Mouse (Mus musculus) WW6 (cell line): ENCODE measurements around the gene Btbd9.

ENCODE experiments used
- DNase-seq: peaks from one replicate; pipeline ENCODE4 v3.0.0-alpha.2; 2013; ENCODE audit warnings: low read depth, low spot score

Btbd9 gene

DNA sequence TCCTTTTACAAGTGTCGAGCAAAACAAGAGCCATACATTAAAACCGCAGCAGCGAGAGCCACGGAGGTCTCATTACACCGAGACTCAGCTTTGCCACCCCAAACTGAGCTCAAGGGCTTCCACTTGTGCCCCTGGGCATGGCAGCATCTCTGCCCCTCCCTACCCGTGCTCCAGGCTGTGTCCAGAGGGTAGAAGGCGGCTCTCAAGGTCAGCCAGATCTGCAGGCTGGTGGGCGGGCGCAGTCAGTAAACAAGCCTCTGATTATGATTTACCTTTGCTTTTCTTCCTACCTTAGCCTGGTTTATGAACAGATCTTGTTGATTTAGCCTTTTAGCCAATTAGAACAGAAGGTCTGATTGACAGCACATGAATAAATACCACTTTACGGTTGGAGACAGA is 331.0 kb downstream of the Btbd9 start:
- DNase-seq, result no peak

DNA sequence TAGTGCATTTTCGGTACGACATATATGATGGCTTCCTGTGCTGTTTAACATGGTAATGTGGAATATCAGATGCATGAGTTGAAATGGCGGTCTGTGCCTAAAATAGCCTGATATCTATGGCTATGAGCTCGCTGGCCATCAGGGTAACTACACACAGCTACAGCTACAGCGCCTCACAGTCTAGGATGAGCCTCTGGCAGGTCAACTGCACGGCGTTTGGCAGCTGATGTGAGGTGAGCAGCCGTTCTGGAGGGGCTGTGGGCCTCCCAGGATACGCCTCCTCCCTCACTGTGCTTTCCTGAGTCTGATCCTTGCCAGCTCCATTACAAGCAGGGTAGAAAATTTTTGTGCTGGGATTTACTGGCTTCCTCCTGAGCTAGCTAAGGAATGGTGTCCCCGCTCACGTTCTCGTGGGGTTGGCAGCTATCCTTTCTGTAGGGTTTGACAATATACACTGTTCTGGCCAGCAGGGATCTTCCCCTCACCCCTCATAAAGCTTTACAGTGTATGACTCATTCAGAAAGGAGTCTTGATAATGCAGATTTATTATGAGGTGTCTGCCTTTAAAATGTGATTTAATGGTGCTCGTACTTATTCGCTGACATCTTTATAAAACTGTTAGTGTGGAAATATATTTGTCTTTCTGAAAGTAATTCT is 331.5 kb downstream of the Btbd9 start:
- no peak for DNase-seq

DNA sequence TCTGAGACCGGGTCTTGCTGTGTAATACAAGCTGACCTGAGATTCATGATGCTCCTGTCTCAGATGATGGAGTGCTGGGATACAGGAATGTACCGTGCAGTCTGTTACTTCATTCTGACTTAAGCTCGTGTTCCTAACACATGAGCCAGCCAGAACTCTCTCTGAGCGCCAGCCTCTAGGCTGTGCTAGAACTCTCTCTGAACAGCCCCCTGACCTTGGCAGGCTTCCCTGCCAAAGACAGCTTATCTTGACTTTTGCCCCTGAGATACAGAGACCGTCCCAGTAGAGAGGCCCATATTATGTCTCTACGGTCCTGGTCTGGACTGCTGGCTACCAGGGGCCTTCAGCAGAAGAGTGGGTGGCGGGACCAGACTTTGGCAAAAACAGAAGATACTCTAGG is 332.7 kb downstream of the Btbd9 start:
- no peak for DNase-seq

- DNase-seq, result no peak
Observed at GRCm38 (mm10) chr17:30242647-30243046, 333.6 kb downstream of the Btbd9 start.

- no peak for DNase-seq
Observed at GRCm38 (mm10) chr17:30241720-30242322, 334.5 kb downstream of the Btbd9 start.

GRCm38 (mm10) chr17:30241061-30241460 is 335.2 kb downstream of the Btbd9 start:
- no peak for DNase-seq

DNA sequence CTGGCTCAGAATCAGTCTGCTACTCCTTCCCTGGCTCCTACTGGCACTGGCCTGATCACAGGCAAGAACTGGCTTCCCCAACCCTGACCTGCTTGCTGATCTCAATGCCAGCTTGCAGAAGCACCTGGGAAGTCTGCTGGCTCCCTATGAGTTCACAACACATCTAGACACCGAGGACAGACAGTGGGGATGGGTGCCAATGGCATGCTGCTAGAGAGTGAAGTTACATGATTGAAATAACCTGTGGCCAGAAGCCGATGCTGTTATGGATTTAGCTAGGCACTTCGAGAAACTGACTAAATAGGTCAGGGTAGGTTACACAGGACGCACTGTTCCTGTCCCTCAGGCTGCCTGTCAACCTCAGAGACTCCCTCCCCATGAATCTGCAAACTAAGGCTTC is 335.6 kb downstream of the Btbd9 start:
- no peak for DNase-seq

GRCm38 (mm10) chr17:30239458-30239857 is 336.8 kb downstream of the Btbd9 start:
- DNase-seq, result no peak

DNA sequence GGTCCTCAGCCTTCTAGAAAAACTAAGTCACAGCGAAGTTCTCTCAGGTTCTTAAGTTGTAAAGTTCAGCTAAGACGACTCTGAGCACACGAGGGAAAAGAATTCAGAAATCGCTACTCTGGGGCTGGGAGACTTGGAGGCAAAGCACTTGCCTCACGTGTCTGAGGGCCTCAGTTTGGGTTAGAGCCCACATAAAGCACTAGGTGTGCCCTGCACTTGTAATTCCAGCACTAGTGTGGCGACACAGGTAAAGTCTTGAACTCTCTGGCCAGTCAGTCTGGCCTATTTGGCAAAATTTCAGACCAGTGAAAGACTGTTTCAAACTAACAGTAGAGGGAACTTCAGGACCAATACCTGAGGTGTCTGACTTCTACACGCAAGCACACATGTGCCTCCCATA is 338.7 kb downstream of the Btbd9 start:
- DNase-seq, result no peak

DNA sequence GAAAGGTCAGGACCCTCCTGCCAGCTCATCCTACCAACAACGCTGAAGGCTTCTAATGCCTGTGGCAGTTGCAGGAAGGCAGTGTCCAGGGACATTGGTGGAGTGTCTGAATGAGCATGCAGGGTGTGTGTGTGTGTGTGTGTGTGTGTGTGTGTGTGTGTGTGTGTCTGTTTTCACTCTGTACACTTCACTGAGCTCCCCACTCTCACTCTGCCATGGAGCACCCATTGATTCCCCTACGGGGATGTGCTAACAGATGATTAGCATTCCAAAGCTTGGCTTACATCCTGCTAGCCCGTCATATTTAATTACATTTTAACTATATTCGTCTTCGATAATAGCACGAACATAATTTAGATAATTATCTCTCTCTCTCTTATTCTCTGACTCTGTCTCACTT is 339.7 kb downstream of the Btbd9 start:
- no peak for DNase-seq

DNA sequence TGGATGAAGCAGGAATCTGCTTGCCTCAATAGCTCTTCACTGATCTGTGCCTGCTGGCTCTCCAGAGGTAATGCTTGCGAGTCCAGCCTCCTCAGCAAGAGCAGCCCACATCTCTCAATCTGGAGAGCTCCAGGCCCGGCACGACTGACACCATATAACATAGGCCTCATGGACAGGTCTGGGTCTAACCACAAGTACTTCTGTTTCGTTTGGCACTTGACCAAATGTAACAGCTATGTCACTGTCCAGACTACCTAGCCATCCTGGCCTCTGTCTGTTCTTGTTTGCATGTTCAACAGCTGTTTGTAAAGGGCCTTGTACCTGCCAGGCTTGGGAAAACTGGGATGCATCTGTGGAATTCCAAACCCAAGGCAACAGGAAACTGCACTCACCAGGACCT is 340.9 kb downstream of the Btbd9 start:
- DNase-seq, result no peak

DNA sequence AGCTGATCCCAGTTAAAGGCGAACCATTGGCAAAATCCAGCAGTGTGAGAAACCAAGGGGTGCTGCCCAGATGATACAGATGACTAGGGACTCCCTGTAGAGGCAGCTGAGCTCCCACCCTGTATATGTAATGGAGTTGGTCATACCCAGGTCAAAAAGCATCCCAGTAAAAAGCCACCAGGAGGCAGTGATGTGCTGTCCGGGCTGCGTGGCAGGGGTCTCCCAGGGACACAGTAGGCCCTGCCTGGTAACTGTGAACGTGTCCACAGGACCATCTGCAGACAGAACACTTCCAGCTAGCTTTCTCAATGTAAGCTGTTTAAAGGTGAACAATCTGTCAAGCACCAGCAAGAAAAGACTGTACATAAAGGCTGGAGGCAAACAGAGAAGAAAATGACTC is 343.6 kb downstream of the Btbd9 start:
- DNase-seq, result no peak

GRCm38 (mm10) chr17:30231483-30231882 is 344.8 kb downstream of the Btbd9 start:
- no peak for DNase-seq

GRCm38 (mm10) chr17:30230428-30230827 is 345.9 kb downstream of the Btbd9 start:
- DNase-seq, result no peak

DNA sequence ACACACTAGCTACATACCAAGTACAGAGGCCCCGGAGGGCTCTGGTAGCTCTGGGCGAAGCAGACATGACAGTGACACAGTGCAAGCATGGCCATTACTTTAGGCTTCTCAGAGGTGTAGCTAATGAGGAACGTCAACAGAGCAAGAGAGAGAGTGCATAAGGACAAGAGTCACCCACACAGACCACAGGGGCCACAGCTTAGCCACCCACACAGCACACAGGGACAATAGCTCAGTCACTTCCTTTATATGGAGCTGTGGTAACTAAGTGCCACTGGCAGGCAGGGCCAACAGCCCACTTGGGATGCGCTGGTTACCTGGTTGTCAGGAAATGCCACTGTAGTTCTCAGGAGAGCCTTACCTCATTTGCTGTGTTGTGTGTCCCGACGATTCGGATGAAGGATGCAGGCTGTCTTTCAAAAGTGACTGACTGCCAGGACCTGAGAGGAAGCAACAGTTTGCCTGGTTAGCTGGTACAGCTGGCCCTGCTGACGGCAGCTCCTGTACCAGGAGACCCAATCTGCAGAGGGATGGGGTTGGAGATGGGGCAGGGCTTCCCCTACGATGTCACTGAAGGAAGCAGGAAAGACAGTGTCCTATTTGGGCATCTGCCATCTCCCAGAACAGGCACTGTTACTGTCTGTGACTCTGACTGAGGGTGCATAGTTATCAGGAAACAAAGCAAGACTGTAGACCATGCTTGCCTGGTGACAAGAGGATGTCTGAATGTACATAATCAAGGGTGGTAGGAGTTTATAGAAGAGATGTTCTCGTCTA is 347.7 kb downstream of the Btbd9 start:
- DNase-seq, result no peak

GRCm38 (mm10) chr17:30225030-30225740 is 351.1 kb downstream of the Btbd9 start:
- DNase-seq, result no peak

DNA sequence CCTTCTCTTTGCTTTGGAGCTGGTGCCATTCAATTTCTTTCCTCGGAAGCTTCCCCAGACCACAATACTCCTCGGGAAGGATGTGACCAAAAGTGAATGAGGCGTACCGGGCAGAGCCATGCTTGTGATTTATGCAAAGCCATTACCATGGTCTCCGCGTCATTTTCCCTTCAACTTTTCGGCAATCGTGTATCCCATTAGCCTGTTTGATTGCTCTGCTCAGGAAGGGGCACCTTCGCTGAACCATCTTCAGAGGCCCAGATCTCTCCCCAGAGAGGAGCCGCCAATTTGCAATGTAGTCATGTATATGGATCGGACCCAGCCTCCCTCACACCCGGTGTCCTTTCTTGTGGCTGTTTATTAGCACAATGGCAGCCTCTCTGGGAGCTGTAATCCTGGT is 353.5 kb downstream of the Btbd9 start:
- no peak for DNase-seq

- DNase-seq, result no peak
Observed at GRCm38 (mm10) chr17:30222361-30222760, 353.9 kb downstream of the Btbd9 start.

- DNase-seq, result no peak
Observed at GRCm38 (mm10) chr17:30221677-30222076, 354.6 kb downstream of the Btbd9 start.

- DNase-seq, result no peak
Observed at GRCm38 (mm10) chr17:30215741-30216140, 360.5 kb downstream of the Btbd9 start.

GRCm38 (mm10) chr17:30214393-30214792 is 361.9 kb downstream of the Btbd9 start:
- DNase-seq, result no peak

GRCm38 (mm10) chr17:30213371-30213770 is 362.9 kb downstream of the Btbd9 start:
- DNase-seq, result no peak
